Mouse (Mus musculus) intestine, embryonic 15.5 days (tissue): Measurements from ENCODE around the gene Ptprg. TPM values are rescaled to one million over a fixed set of nuclear protein-coding genes. Genes with fewer than 3 reads are reported as not detected.

ENCODE experiments used
- ATAC-seq: fragments of 200-750 bp; cut with Nextera tagmentation; 2 replicates; pipeline ENCODE4 v1.8.0; 2017; ENCODE audit warnings: moderate TSS enrichment, moderate library complexity
- H3K27ac ChIP-seq: fragments of 300-500 bp; sonication (generic); 2 replicates; pipeline ENCODE4 v1.5.1; 2015; ENCODE audit warnings: mild to moderate bottlenecking, inconsistent platforms
- H3K27me3 ChIP-seq: fragments of 300-500 bp; sonication (generic); replicated peaks from 2 replicates; pipeline ENCODE4 v1.6.1; 2015; ENCODE audit warnings: inconsistent platforms
- H3K36me3 ChIP-seq: fragments of 300-500 bp; sonication (generic); 2 replicates; pipeline ENCODE4 v1.6.1; 2015; ENCODE audit warnings: inconsistent platforms
- H3K4me1 ChIP-seq: fragments of 300-500 bp; sonication (generic); replicated peaks from 2 replicates; pipeline ENCODE4 v1.6.1; 2015; ENCODE audit warnings: inconsistent platforms
- H3K4me2 ChIP-seq: fragments of 300-500 bp; sonication (generic); replicated peaks from 2 replicates; pipeline ENCODE4 v1.6.1; 2015; ENCODE audit warnings: mild to moderate bottlenecking, inconsistent platforms
- H3K4me3 ChIP-seq: fragments of 300-500 bp; sonication (generic); replicated peaks from 2 replicates; pipeline ENCODE4 v1.5.1; 2015; ENCODE audit warnings: inconsistent platforms
- H3K9ac ChIP-seq: fragments of 300-500 bp; sonication (generic); 2 replicates; pipeline ENCODE4 v1.6.1; 2015; ENCODE audit warnings: inconsistent platforms
- H3K9me3 ChIP-seq: fragments of 300-500 bp; sonication (generic); 2 replicates; pipeline ENCODE4 v1.6.1; 2016; ENCODE audit warnings: inconsistent platforms
- WGBS: fragments of 180-500 bp; shearing (Covaris S2); methylation state at CpG from one replicate; pipeline ENCODE4 v1.1.7; 2015; 5-methylcytosine and 5-hydroxymethylcytosine counted together
- polyA plus RNA-seq: library from polyadenylated mRNA; unstranded; fragments of >200 nt; fragmentation: Nextera tagmentation; extraction: Ambion mirVana; gene quantifications from 2 replicates; pipeline ENCODE4 v1.2.1, GENCODE M21; 2015

Gene Ptprg
- polyA plus RNA-seq, 1 experiment from 2014 or later, result 18.7 TPM

DNA sequence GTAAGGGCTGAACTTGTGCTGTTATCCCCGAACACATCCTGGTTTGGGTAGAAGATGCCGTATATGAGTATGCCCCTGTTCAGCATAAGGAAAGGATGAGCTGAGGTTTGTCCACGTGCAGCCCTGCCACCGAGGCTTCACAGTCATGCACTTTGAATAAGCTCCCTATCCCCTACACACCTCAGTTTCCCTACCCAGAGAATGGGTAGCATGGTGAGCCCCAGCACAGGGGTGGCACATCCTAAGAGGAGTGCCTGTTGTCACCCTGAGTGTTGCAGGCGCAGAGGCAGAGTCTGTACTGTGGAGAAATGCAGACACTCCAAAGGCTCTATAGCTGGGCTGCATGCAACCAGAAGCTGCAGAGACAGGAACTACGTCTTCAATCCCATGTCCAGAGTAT lies 599.4 kb downstream of the Ptprg start:
- Histone ChIP-seq H3K4me1 (no peaks in the 10 kb centered on the region), H3K9me3 (no peaks in the 10 kb centered on the region), H3K4me2 (no peak overlapping the region), H3K36me3 (no peaks in the 10 kb centered on the region), H3K27me3 (no peaks in the 10 kb centered on the region), H3K9ac (no peak overlapping the region), H3K4me3 (no peak overlapping the region), H3K27ac (no peak overlapping the region)
- 0 out of 2 replicates have a peak, but pooled peaks have one; percentile 8 for ATAC-seq
- WGBS, result 93% methylated on average over 6 of the region's 6 CpGs

DNA sequence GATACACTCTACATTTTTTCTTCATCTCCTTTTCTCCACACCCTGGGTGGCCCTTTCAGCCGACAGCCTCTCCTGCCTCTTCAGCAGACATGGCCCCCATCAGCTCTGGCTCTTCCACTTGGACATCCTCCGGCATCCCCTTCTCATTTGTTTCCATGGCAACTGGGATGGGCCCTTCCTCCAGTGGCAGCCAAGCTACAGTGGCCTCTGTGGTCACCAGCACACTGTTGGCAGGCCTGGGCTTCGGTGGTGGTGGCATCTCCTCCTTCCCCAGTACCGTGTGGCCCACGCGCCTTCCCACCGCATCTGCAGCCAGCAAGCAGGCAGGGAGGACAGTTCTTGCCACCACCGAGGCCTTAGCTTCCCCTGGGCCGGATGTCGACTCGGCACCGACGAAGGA lies 600.3 kb downstream of the Ptprg start:
- WGBS, result 86% methylated on average over 13 of the region's 13 CpGs
- Histone ChIP-seq H3K4me3 (no peak overlapping the region), H3K36me3 (no peaks in the 10 kb centered on the region), H3K27ac (no peak overlapping the region), H3K9me3 (no peaks in the 10 kb centered on the region), H3K4me1 (no peaks in the 10 kb centered on the region), H3K9ac (no peak overlapping the region), H3K4me2 (no peak overlapping the region), H3K27me3 (no peaks in the 10 kb centered on the region)
- ATAC-seq, result no peak

DNA sequence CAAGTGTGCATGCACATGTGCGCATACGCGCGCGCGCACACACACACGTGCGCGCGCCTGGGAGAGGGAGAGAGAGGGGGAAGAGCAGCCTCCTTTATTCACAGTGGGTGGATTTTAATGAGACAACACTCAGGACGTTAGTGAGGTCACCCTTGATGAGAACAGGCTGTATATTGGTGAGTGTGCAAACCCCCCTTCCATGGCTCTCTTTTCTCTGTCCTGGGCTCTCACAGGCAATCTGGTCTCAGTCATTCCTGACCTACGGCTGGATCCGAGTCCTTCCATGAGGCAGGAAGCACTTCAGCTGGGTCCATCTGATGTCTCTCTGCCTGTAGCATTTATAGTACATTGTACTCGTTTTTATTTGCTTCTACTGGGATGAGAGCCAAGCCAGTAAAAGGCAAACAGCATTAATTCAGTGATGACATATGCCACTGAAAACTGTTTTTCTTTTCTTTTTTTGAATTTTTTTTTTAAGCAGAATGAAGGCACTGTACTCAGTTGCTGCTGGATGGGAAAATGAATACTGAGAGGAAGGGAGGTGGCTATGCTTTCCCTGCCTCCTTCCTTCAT lies 608.5 kb downstream of the Ptprg start:
- Histone ChIP-seq H3K27me3 (no peaks in the 10 kb centered on the region), H3K4me2 (no peak overlapping the region), H3K27ac (peak overlapping the region; percentile 61), H3K4me1 (peaks cover 8% of the 10 kb centered on the region), H3K9me3 (no peaks in the 10 kb centered on the region), H3K36me3 (no peaks in the 10 kb centered on the region), H3K9ac (no peak overlapping the region), H3K4me3 (no peak overlapping the region)
- 66% methylated on average over 14 of the region's 14 CpGs for WGBS
- peak; percentile 86 for ATAC-seq

DNA sequence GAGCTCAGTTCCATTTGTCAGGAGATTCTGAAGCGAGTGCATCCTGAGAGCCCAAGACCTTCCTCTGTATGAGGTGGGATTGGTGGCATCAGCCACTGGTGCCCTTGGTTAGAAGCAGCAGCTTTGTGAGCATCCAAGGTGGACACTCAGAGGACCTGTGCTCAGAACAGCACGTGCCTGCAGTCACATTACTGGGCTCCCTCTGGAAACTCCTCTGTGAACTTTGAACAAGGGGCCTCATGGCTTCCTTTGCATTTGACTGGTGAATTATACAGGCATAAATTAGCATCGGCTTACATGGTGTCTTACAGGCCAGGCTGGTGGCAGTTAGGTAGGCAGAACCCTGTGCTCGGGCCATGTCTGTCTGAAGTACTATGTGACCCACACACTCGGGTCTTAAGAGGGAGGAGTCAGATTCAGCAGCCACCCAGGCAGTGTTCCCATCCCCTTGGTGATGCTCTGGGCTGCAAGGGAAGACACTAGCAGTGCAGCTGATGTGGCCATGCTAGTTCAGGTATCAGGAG lies 609.1 kb downstream of the Ptprg start:
- Histone ChIP-seq H3K27me3 (no peaks in the 10 kb centered on the region), H3K9ac (no peak overlapping the region), H3K36me3 (no peaks in the 10 kb centered on the region), H3K4me3 (no peak overlapping the region), H3K9me3 (no peaks in the 10 kb centered on the region), H3K4me2 (no peak overlapping the region), H3K4me1 (peaks cover 8% of the 10 kb centered on the region), H3K27ac (peak overlapping the region; percentile 61)
- 51% methylated on average over 5 of the region's 5 CpGs for WGBS
- ATAC-seq, result peak; percentile 50

DNA sequence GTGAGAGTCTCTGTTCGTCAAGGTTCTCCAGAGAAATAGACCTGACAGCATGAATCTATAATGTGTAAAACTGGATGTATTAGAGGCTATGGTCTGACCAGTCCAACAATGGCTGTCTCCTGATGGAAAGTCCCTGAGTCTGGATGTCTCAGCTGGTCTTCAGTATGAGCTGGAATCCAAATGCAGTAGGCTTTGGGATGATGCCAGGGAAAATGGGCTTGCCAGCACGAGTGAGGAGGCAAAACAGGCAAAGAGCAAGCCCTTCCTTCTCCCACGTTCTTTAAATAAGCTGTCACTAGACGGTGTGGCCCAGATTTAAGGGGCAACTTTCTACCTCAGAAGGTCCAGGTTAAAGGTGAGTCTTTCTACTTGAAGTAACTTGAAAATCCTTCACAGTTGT lies 609.9 kb downstream of the Ptprg start:
- H3K9me3 ChIP-seq, result no peaks in the 10 kb centered on the region
- H3K4me3 ChIP-seq, result no peak overlapping the region
- H3K27ac ChIP-seq, result no peak overlapping the region
- H3K36me3 ChIP-seq, result no peaks in the 10 kb centered on the region
- ATAC-seq, result no peak
- H3K4me2 ChIP-seq, result no peak overlapping the region
- WGBS, result 78% methylated on average over 4 of the region's 4 CpGs
- H3K4me1 ChIP-seq, result peaks cover 8% of the 10 kb centered on the region
- no peaks in the 10 kb centered on the region for H3K27me3 ChIP-seq
- H3K9ac ChIP-seq, result no peak overlapping the region

DNA sequence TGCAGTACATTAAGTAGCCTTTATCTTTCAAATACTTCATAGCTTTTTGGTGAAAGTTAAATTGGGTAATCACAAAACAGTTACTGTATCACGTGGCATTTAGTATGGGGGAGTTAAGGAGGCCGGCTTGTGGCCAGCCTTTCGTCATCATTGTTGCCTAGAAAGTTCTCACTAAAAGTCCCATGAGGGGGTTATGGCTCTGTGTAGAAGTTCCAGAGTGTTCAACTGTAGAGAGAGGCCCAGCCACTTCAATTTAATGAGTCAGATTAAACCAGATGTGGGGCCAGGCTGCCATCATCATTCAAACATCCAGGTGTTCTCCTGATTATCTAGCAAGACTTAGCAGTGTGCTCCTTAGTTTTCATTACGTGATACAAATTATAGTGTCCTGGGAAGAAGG lies 613.9 kb downstream of the Ptprg start:
- Histone ChIP-seq H3K36me3 (no peaks in the 10 kb centered on the region), H3K4me2 (no peak overlapping the region), H3K9ac (no peak overlapping the region), H3K27ac (no peak overlapping the region), H3K27me3 (no peaks in the 10 kb centered on the region), H3K4me3 (no peak overlapping the region), H3K4me1 (peaks cover 7% of the 10 kb centered on the region), H3K9me3 (no peaks in the 10 kb centered on the region)
- WGBS, result 85% methylated on average over 4 of the region's 4 CpGs
- ATAC-seq, result no peak

DNA sequence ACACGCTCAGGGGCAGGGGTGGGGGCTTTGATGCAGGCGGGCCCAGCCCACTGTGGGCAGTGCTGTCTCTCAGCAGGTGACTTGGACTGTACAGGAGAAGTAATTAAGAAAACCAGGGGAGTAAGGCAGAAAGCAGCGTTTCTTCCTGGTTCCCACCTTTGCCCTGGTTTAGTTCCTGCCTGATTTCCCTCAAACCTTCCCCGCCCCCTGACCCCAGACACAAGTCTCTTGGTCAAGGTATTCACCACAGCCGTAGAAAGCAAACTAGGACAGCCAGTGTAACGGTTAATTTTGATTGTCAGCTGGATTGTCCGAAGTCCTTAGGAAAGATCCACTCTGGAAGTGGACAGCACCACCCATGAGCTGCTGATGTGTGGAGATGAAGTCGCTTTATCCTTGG lies 614.3 kb downstream of the Ptprg start:
- Histone ChIP-seq H3K4me1 (peaks cover 3% of the 10 kb centered on the region), H3K36me3 (no peaks in the 10 kb centered on the region), H3K9ac (no peak overlapping the region), H3K9me3 (no peaks in the 10 kb centered on the region), H3K4me3 (no peak overlapping the region), H3K4me2 (no peak overlapping the region), H3K27ac (no peak overlapping the region), H3K27me3 (no peaks in the 10 kb centered on the region)
- no peak for ATAC-seq
- WGBS, result 86% methylated on average over 8 of the region's 8 CpGs

DNA sequence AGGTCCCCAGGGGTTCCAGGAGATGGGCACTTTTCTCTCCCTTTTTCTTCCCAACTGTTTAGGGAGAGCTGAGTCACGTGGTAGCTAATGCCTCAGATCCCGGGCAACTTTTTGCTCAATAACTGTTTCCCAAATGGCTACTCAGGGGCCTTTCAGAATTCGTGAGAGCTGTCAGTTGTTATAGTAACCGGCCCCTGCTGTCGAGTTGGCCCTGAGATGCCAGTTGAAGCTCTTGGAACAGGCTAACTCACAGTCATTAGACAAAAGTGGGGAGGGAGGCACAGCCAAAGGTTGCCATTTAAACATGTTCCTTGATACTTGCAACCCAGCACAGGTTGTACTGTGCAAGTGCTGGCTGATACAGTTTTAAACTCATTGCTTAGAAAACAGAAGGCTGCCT lies 624.1 kb downstream of the Ptprg start:
- no peak for ATAC-seq
- Histone ChIP-seq H3K9ac (no peak overlapping the region), H3K27ac (no peak overlapping the region), H3K4me3 (no peak overlapping the region), H3K9me3 (no peaks in the 10 kb centered on the region), H3K27me3 (no peaks in the 10 kb centered on the region), H3K4me2 (no peak overlapping the region), H3K4me1 (no peaks in the 10 kb centered on the region), H3K36me3 (no peaks in the 10 kb centered on the region)
- WGBS, result 56% methylated on average over 5 of the region's 5 CpGs

DNA sequence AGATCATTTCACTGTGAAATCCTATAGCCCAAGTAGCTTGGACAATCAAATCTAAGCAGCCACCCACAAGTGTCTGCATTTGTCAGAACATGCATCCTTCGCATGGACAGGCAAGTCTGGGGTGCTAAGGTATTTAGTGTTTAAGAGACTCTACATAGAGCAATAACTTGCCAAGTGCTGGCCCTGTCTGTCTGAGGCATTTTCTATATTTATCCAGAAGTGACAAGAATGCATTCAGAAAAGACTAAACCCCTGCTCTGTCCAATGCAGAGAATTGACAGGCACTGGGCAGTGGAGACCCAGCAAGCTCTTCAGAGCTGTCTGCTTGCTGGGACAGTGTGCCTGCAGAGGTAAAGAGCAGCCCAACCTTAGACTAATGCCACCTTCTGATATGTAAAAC lies 625.3 kb downstream of the Ptprg start:
- no peak for ATAC-seq
- H3K27ac ChIP-seq, result no peak overlapping the region
- WGBS, result 94% methylated on average over 1 of the region's 1 CpGs

DNA sequence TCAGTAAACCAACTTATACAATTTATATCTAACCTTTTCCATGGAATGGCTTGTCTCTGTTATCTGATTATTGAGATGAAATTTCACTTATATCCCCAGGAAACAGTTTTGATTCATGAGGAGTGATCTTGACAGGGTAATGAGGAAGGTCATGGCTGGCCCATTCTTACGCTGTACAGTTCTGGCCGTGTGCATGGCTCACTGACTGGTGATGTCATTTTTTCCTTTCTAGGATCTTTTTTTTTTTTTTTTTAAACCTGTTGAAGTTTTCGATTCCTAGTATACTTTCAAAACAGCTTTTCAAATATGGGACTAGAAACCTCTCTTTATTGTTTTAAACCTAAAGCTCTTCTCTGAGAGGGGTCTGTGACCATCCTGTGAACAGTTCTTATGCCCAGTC lies 626.8 kb downstream of the Ptprg start:
- 68% methylated on average over 3 of the region's 3 CpGs for WGBS
- Histone ChIP-seq H3K27ac (no peak overlapping the region), H3K36me3 (no peaks in the 10 kb centered on the region), H3K27me3 (no peaks in the 10 kb centered on the region), H3K4me3 (no peak overlapping the region), H3K4me1 (0 out of 2 replicates have a peak, but pooled peaks cover 5% of the 10 kb centered on the region), H3K4me2 (no peak overlapping the region), H3K9ac (no peak overlapping the region), H3K9me3 (no peaks in the 10 kb centered on the region)
- no peak for ATAC-seq

More for the DNA sequence above, 625.3 kb downstream of the Ptprg start:
- Histone ChIP-seq H3K4me1 (0 out of 2 replicates have a peak, but pooled peaks cover 2% of the 10 kb centered on the region), H3K9ac (no peak overlapping the region), H3K9me3 (no peaks in the 10 kb centered on the region), H3K4me3 (no peak overlapping the region), H3K4me2 (no peak overlapping the region), H3K36me3 (no peaks in the 10 kb centered on the region), H3K27me3 (no peaks in the 10 kb centered on the region)

DNA sequence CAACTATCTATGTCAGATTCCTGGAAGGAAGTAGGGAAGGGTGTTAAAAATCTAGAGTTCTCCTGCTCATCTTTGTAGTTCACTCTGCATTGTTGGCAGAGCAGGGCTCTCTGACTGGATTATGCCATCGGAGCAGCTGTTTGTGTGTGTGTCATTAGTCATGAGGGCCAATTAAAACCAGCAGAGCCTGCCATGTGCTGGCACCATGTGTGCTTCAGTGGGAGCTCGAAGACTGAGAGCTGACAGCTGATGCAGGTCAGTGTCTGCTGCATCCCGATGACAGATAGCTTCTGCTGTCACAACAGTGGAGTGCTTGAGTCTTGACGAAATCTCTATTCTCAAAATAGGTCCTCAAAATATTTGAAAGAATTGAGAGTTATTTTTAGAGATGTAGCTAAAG lies 631.7 kb downstream of the Ptprg start:
- H3K4me3 ChIP-seq, result no peak overlapping the region
- H3K4me2 ChIP-seq, result no peak overlapping the region
- no peak overlapping the region for H3K27ac ChIP-seq
- H3K9ac ChIP-seq, result no peak overlapping the region
- H3K27me3 ChIP-seq, result no peaks in the 10 kb centered on the region
- no peaks in the 10 kb centered on the region for H3K36me3 ChIP-seq
- ATAC-seq, result no peak
- H3K9me3 ChIP-seq, result no peaks in the 10 kb centered on the region
- 84% methylated on average over 4 of the region's 4 CpGs for WGBS
- H3K4me1 ChIP-seq, result 0 out of 2 replicates have a peak, but pooled peaks cover 5% of the 10 kb centered on the region

DNA sequence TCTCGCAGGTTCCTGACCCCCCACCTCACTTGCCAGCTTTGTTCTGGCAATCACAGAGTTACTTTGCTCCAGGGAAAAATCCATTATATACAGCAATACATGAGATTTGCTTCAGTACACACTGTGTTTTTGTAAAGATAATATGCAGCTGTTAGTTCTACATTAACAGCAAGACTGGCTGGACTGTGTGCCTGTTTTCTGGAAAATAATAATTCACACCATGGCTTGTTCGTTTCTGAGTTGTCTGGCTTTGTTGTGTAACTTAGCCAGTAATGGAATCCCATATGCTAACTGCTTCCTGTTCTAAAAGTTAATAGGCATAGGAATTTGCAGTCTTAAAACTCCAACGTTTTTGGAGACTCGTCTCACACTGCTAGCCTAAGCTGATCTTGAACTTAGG lies 635.0 kb downstream of the Ptprg start:
- H3K27me3 ChIP-seq, result no peaks in the 10 kb centered on the region
- no peak for ATAC-seq
- no peaks in the 10 kb centered on the region for H3K9me3 ChIP-seq
- H3K4me1 ChIP-seq, result 0 out of 2 replicates have a peak, but pooled peaks cover 5% of the 10 kb centered on the region
- H3K27ac ChIP-seq, result 0 out of 2 replicates have a peak overlapping the region, but pooled peaks have one; percentile 13
- H3K4me2 ChIP-seq, result no peak overlapping the region
- no peak overlapping the region for H3K4me3 ChIP-seq
- H3K36me3 ChIP-seq, result no peaks in the 10 kb centered on the region
- no peak overlapping the region for H3K9ac ChIP-seq
- 42% methylated on average over 4 of the region's 4 CpGs for WGBS

DNA sequence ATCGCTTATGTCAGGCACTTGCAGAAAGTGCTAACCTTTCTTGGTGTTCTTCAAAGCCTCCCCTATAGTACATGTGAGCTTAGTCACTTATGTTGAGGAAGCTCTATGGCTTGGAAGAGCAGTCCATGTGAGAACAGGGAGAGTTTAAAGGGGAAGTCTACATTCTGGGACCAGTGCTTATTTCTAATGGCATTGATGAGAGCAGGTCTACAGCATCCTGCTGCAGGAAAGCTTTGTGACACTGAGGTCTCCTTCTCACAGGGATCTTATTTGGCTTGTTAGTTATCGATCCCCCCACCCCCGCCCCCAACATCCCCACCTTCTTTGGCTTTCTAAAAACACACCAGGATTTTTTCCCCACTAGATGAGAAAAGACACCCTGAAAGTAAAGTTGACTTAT lies 635.9 kb downstream of the Ptprg start:
- WGBS, result 84% methylated on average over 3 of the region's 3 CpGs
- Histone ChIP-seq H3K27ac (no peak overlapping the region), H3K36me3 (no peaks in the 10 kb centered on the region), H3K27me3 (no peaks in the 10 kb centered on the region), H3K4me1 (no peaks in the 10 kb centered on the region), H3K9ac (no peak overlapping the region), H3K9me3 (no peaks in the 10 kb centered on the region), H3K4me3 (no peak overlapping the region), H3K4me2 (no peak overlapping the region)
- no peak for ATAC-seq
